Mouse (Mus musculus): ENCODE measurements at regions not wholly inside any gene's neighbourhood (a gene's known extent, or its start where the extent isn't known, plus 50 kb on each side); places are given as distances from the start of the nearest gene placed in this dataset.

DNA sequence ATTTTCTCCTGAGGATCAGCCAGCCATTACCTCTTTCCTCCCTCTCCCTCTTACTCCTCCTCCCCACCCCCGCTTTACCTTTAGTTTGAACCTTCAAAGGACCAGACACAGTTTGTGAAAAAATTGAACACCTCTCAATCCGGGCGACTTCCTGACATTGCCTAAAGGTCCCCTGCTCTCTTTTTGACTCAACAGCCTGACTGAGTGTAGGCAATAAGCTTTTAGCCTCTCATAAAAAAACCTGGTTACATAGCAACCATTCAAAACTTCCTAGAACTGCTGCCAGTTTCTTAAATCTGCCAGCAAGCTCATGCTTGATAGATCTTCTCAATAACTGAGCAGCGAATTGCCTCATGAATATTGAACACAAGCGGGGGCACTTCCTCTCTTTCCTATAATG is 71.7 kb downstream of the Zfp945 start:
- Histone ChIP-seq H3K9me3 (peaks cover 12% of the 10 kb centered on the region), H3K4me3 (replicated peaks) (no peak overlapping the region), H3K4me1 (no peaks in the 10 kb centered on the region), H3K27me3 (replicated peaks) (no peaks in the 10 kb centered on the region), H3K36me3 (replicated peaks; ENCODE audit: low read length) (peaks cover 2% of the 10 kb centered on the region)
- TF ChIP-seq GATA1 (IDR thresholded peaks at IDR 0.05; ENCODE audit: borderline replicate concordance, low read length) (no peak), FLI1 (IDR thresholded peaks at IDR 0.05; ENCODE audit: low read length) (no peak)

DNA sequence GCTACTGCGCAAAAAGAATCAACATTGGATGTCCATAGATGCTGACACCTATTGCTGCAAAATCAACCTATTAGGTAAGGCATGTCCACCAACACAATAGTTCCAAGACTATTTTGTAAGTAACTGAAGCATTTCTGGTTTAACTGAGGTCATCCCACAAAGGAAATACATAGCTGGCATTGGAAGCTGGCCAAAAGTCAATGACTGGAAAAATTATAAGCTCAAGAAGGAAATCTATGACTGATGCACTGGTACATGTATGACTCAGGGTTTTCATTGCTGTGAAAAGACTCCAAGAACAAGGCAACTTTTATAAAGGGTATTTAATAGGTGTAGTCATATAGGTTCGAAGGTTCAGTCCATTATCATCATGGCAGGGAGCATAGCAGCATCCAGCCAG is 82.5 kb downstream of the Zfp945 start:
- H3K4me1 ChIP-seq: peaks cover 12% of the 10 kb centered on the region
- no peaks in the 10 kb centered on the region for H3K27me3 ChIP-seq (replicated peaks)
- TF ChIP-seq GATA1 (IDR thresholded peaks at IDR 0.05; ENCODE audit: borderline replicate concordance, low read length) (no peak), FLI1 (IDR thresholded peaks at IDR 0.05; ENCODE audit: low read length) (no peak)
- peaks cover 43% of the 10 kb centered on the region for H3K36me3 ChIP-seq (replicated peaks; ENCODE audit: low read length)
- H3K4me3 ChIP-seq (replicated peaks): no peak overlapping the region
- H3K9me3 ChIP-seq: peaks cover 12% of the 10 kb centered on the region

DNA sequence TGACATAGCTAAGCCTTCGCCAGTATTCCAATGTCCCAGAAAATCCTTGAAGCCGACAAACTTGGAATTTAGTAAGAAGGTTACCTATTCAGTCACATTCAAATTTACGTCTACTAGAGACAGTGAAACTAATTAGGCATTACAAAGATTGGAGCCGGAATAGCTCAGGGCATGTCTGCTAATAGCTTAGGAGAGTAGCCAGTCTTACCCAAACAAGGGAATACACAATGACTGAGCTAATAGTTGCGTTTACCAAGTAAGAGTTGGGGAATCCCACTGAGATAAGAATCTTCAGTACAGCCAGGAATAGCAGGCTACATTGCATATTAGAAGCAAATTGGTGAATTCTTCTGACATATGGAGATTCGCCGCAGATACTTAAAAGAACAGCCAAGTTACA is 121.2 kb downstream of the Zfp945 start:
- no peaks in the 10 kb centered on the region for H3K27me3 ChIP-seq (replicated peaks)
- H3K4me3 ChIP-seq (replicated peaks): no peak overlapping the region
- no peaks in the 10 kb centered on the region for H3K9me3 ChIP-seq
- H3K4me1 ChIP-seq: no peaks in the 10 kb centered on the region; the same call in 1 of the 2 replicates
- no peaks in the 10 kb centered on the region for H3K36me3 ChIP-seq (replicated peaks; ENCODE audit: low read length)
- TF ChIP-seq FLI1 (IDR thresholded peaks at IDR 0.05; ENCODE audit: low read length) (no peak), GATA1 (IDR thresholded peaks at IDR 0.05; ENCODE audit: borderline replicate concordance, low read length) (no peak)

DNA sequence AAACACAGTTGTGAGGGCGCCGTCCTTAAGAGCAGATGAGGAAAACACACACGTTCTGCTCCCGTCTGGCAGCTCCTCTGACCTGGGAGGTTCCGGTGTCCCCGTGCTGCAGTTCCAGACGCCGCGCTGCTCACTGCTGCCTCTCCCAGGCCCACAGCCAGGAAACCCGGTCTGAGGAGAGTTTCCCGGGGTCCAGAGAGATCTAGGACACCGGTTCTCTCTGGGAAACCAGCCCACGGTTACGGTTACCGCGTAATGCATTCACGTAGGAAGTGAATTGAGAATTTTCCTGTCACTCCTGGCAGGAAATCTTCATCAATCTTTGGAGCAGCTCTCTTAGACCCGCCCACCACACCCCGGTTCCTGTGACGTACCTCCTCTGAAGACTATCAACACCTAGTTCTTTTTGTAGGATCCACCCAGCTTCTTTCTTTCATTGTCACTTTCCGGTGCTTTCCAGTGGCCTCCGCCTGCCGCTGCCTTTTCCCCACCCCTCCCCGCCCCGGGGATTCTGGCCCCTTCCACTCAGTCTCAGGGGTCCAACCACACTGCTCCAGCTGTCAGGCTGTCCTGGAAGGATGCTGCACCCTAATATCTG is 127.3 kb downstream of the Zfp945 start:
- H3K9me3 ChIP-seq: no peaks in the 10 kb centered on the region
- no peaks in the 10 kb centered on the region for H3K27me3 ChIP-seq (replicated peaks)
- peaks cover 13% of the 10 kb centered on the region for H3K36me3 ChIP-seq (replicated peaks; ENCODE audit: low read length)
- H3K4me3 ChIP-seq (replicated peaks): peak overlapping the region; percentile 94
- no peak for TF ChIP-seq FLI1 (IDR thresholded peaks at IDR 0.05; ENCODE audit: low read length)
- TF ChIP-seq GATA1 (IDR thresholded peaks at IDR 0.05; ENCODE audit: borderline replicate concordance, low read length): no peak
- peaks cover 34% of the 10 kb centered on the region for H3K4me1 ChIP-seq

DNA sequence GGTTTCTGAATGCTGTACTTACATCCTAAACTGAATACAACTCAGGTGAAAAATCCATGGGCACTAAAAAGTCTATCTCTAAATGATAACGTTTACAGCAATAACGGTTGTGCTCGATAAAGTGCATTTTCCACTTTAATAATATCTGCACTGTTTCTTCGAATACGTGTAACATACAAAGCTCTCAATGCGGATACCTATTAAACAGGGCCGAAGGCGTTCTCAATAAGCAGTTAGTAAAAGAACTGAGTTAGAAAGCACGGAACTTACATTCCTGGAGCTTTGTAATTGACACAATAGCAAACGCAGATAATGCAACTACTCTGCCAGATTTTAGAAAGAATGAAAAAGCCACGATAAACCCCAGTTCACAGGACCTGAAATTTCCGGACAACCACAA is 127.8 kb downstream of the Zfp945 start:
- Histone ChIP-seq H3K4me3 (replicated peaks) (peak overlapping the region; percentile 94), H3K36me3 (replicated peaks; ENCODE audit: low read length) (peaks cover 15% of the 10 kb centered on the region), H3K4me1 (peaks cover 40% of the 10 kb centered on the region), H3K9me3 (no peaks in the 10 kb centered on the region), H3K27me3 (replicated peaks) (no peaks in the 10 kb centered on the region)
- TF ChIP-seq FLI1 (IDR thresholded peaks at IDR 0.05; ENCODE audit: low read length): no peak
- no peak for TF ChIP-seq GATA1 (IDR thresholded peaks at IDR 0.05; ENCODE audit: borderline replicate concordance, low read length)

DNA sequence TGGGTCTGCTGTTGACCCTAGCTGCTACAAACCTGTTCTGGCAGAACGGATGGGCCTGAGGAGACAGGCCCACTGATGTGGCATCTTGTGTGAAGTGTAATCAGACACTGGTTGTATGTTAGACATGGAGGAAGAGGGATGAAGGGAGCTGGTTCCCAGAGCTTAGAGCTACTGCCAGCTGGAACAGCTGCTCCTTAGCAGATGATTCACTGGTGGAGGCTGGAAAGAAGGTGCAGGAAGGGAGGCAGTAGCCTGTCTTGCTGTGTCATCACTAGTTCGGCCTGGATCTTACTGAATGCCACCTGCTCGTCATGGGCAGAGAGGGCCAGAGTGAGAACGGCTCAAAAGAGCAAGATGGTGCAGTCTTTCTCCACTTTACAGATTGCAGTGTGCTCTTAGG is 130.6 kb downstream of the Zfp945 start:
- TF ChIP-seq GATA1 (IDR thresholded peaks at IDR 0.05; ENCODE audit: borderline replicate concordance, low read length): no peak
- no peak for TF ChIP-seq FLI1 (IDR thresholded peaks at IDR 0.05; ENCODE audit: low read length)
- peak overlapping the region; percentile 42 for H3K4me3 ChIP-seq (replicated peaks)

More for the DNA sequence above, 130.6 kb downstream of the Zfp945 start:
- Histone ChIP-seq H3K9me3 (peaks cover 9% of the 10 kb centered on the region; the same call in 1 of the 2 replicates), H3K27me3 (replicated peaks) (no peaks in the 10 kb centered on the region), H3K36me3 (replicated peaks; ENCODE audit: low read length) (peaks cover 34% of the 10 kb centered on the region), H3K4me1 (peaks cover 42% of the 10 kb centered on the region)

Measured in megakaryocyte, embryonic 14.5 days (primary cell).